Mouse (Mus musculus) lung, adult 2 months (tissue): ENCODE measurements at regions not wholly inside any gene's neighbourhood (a gene's known extent, or its start where the extent isn't known, plus 50 kb on each side); places are given as distances from the start of the nearest gene placed in this dataset.
A peak's percentile ranks its signal among the peaks of the same experiment; 100 is the strongest.

Source experiments
- DNase-seq: peaks from one replicate; pipeline ENCODE4 v3.0.0; 2022
- H3K4me1 ChIP-seq: fragments of 200-500 bp; 2 replicates; pipeline ENCODE4 v1.6.1; 2011; ENCODE audit warnings: low read length; ENCODE audit not compliant: control insufficient read depth, insufficient read depth
- H3K4me3 ChIP-seq: fragments of 200-500 bp; replicated peaks from 2 replicates; pipeline ENCODE3; 2011; ENCODE audit warnings: low read depth, mild to moderate bottlenecking, control low read depth, low read length; ENCODE audit errors: extremely low read depth
- CTCF ChIP-seq: fragments of 200-500 bp; IDR thresholded peaks from 2 replicates; pipeline ENCODE4 v1.5.1; 2011; ENCODE audit warnings: mild to moderate bottlenecking, low read length, control low read depth; ENCODE audit not compliant: insufficient read depth
- POLR2A ChIP-seq: fragments of 200-500 bp; IDR thresholded peaks from 2 replicates; pipeline ENCODE4 v1.6.1; 2011; ENCODE audit warnings: low read depth, mild to moderate bottlenecking, control low read depth, low read length, borderline replicate concordance; ENCODE audit errors: extremely low read depth
- WGBS: fragments of 180-500 bp; shearing (Covaris S2); methylation state at CpG from one replicate; pipeline ENCODE4 v1.1.7; 2018; 5-methylcytosine and 5-hydroxymethylcytosine counted together

DNA sequence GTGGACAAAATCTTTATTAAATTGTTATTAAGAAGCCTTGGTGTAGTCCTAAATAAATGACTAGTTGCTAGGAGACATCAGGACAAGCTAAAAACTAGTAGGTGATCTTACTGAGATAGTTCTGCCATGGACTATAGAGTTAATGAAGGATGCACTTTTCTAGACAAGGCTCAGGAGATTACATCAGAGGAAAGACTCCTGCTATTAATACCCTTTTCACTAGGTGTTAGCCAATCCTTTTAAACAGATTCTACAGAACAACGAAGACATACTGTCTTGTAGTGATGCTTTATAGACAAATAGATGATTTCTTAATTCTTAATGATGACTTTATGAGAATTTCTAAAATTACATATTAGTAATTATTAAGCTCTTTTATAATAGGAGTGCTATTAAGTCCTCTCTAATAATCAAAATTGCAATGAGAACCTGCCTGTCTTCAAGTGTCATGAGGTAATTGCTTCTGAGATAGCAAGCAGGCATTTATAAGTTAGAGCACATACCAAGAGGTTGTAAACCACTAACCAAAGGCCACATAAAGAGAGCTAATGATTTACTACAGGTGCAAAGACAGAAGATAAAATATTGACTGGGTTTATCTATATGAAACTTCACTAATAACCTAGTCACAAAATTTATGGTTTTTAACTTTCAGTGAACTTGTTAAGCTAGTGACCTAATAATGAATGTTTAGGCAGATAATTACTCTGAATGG, 647.9 kb upstream of the Kirrel3 start:
- TF ChIP-seq CTCF (no peak), POLR2A (no peak)
- no peak for DNase-seq
- H3K4me3 ChIP-seq, result no peak overlapping the region
- WGBS, result 57% methylated on average over 1 of the region's 1 CpGs
- H3K4me1 ChIP-seq, result no peaks in the 10 kb centered on the region

DNA sequence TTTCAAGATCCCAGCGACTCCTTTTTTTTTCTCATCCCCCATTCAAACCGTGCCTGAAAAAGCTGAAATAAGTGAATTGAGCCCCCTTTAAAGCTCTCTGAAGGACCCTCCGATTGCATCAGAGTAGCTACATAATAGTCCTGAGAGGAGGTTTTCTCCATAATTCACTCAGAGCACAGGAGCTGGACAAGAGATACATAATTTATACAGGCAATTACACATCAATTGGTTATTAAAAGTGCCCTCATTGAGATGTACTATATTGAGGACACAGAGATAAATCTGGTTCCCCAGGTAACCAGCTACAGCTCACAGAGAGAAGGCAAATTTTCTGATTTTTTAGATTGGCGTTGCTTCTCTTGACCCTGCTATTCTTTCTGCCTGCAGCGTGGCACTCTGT, 636.1 kb upstream of the Kirrel3 start:
- WGBS, result 73% methylated on average over 5 of the region's 5 CpGs
- DNase-seq, result no peak
- H3K4me1 ChIP-seq, result no peaks in the 10 kb centered on the region
- no peak overlapping the region for H3K4me3 ChIP-seq
- TF ChIP-seq CTCF (no peak), POLR2A (no peak)

DNA sequence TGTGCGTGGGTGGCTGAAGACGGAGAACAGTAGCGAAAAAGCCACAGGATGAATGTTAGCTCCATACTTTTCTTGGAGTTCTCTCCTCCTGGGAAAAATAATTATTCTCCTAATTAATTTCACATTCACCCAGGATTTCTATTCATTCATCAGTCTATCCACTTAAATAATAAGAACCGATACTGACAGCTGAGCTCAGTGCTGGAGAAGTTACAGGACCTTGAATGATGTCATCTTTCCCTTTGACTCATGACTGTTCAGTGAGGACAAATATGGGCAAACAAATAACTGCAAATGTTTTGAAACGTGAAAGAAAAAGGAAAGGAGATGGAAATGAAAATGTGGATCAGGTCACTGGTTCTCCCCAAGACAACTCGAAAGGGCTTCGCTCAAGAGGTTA, 635.7 kb upstream of the Kirrel3 start:
- TF ChIP-seq CTCF, result no peak
- no peak for TF ChIP-seq POLR2A
- WGBS, result 64% methylated on average over 7 of the region's 7 CpGs
- no peaks in the 10 kb centered on the region for H3K4me1 ChIP-seq
- no peak for DNase-seq
- no peak overlapping the region for H3K4me3 ChIP-seq

DNA sequence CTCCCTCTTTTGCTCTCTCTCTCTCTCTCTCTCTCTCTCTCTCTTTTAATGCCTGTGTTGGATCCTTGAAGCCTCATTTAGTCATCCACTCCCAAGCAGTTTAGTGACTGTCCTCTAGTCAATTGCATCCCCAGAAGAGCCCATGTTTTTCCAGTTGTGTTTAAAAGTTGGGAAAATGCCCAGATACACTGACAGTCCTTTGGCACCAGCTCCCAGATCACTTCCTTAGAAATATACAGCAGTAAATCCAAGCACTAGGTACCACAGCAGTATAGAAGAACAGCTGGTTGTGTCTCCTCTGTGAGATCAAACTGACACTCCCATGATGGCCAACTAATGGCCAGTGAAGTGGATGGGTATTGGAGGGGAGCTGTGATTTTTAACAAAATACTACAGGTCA, 634.7 kb upstream of the Kirrel3 start:
- DNase-seq, result no peak
- no peak overlapping the region for H3K4me3 ChIP-seq
- no peak for TF ChIP-seq CTCF
- H3K4me1 ChIP-seq, result no peaks in the 10 kb centered on the region

DNA sequence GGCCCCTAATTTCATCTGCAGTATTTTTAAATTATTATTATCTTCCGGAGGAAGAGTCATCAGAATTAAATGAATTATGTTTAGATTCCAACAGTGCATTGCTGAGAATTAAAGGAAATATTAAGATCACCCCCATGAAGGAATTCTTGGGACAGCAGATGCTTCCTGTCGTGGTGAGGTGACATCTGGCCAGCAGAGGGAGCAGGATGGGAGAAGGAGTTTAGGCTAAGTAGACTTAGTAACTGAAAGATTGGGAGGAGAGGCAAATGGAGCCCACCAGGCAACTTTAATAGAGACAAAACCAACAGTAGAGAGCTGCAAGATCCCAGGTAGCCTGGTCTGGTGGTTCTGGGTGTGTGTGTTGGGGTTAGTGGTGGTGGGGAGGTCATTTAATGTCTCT, 629.5 kb upstream of the Kirrel3 start:
- TF ChIP-seq CTCF (peak; percentile 58), POLR2A (no peak)
- no peak overlapping the region for H3K4me3 ChIP-seq
- H3K4me1 ChIP-seq, result no peaks in the 10 kb centered on the region
- WGBS, result 29% methylated on average over 2 of the region's 2 CpGs
- DNase-seq, result peak; percentile 9

DNA sequence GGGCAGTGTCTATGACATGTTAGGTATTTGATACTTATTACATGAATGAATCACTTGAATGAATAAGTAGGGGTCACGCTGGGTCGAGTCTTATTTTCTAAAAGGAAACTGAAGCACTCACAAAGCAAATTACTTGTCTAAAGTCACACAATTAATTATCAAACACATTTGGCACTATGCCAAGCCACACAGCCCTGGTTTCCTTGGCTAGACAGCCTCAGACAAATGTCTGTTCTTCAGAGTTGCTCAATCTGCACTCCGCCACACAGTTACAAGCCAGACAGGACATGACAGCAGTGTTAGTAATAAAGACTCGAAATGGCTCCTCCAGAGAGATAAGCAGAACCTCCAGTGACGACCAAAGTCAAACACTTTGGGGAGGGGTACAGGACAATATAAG, 627.2 kb upstream of the Kirrel3 start:
- TF ChIP-seq CTCF (no peak), POLR2A (no peak)
- Histone ChIP-seq H3K4me1 (no peaks in the 10 kb centered on the region), H3K4me3 (no peak overlapping the region)
- peak; percentile 3 for DNase-seq
- 12% methylated on average over 5 of the region's 5 CpGs for WGBS

DNA sequence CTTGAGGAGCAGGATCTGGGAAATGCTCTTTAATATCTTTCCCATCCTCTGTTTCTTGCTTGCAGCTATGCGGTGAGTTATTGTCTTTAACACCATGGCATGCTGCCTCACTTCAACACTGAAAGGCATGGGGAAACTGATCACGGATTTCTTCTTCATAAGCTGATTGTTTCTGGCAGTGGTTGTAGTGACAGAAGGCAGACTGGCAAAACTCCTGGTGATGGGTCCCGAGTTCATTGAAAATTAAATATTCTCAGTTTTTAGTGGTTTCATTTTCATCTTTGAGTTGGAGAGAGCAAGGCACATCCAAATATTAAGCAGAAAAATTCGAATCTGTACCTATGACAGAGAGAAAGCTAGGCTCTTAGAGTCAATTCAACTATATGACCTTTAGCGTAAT, 617.0 kb upstream of the Kirrel3 start:
- WGBS, result 69% methylated on average over 5 of the region's 5 CpGs
- TF ChIP-seq CTCF (no peak), POLR2A (no peak)
- Histone ChIP-seq H3K4me3 (no peak overlapping the region), H3K4me1 (no peaks in the 10 kb centered on the region)
- DNase-seq, result no peak

DNA sequence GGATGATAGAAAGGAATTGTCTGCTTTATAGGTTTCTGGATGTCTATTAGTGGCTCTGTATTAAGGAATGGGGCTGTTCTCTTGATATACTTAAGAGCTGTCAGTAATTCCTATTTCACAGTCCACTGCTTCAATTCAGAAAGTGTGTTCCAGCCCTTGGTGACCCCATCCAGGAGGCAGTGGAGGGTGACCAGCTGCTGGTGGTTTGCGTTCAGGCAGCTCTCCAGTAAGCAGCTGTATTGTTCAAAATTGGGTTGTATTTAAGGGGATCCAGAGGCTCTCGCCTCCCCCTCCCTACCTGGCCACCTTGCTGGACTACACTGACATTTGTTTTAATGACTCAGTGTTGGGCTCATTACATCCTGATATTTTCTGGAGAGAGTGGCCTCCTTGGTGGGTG, 598.4 kb upstream of the Kirrel3 start:
- Histone ChIP-seq H3K4me3 (no peak overlapping the region), H3K4me1 (no peaks in the 10 kb centered on the region)
- TF ChIP-seq POLR2A (no peak), CTCF (no peak)
- DNase-seq, result peak; percentile 7
- 59% methylated on average over 2 of the region's 2 CpGs for WGBS

DNA sequence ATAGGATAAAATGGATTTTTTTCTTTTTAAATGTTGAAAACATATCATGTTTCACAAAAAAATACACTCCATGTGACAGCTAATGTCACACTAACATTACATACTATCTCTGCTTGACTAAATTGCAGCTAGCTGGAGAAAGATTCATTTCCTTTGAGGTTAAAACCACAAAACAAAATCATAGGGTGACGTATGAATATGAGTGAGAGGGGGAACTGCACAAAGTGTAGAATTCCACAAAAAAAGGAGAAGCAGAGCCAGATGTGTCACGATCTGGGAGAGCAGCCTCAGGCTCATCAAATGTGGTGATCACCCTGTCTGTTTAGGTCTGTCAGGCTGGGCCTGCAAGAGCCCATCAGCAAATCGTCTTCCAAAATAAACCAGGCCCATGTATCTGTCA, 593.7 kb upstream of the Kirrel3 start:
- DNase-seq, result no peak
- 52% methylated on average over 3 of the region's 3 CpGs for WGBS
- TF ChIP-seq POLR2A (no peak), CTCF (no peak)
- no peak overlapping the region for H3K4me3 ChIP-seq
- no peaks in the 10 kb centered on the region for H3K4me1 ChIP-seq

DNA sequence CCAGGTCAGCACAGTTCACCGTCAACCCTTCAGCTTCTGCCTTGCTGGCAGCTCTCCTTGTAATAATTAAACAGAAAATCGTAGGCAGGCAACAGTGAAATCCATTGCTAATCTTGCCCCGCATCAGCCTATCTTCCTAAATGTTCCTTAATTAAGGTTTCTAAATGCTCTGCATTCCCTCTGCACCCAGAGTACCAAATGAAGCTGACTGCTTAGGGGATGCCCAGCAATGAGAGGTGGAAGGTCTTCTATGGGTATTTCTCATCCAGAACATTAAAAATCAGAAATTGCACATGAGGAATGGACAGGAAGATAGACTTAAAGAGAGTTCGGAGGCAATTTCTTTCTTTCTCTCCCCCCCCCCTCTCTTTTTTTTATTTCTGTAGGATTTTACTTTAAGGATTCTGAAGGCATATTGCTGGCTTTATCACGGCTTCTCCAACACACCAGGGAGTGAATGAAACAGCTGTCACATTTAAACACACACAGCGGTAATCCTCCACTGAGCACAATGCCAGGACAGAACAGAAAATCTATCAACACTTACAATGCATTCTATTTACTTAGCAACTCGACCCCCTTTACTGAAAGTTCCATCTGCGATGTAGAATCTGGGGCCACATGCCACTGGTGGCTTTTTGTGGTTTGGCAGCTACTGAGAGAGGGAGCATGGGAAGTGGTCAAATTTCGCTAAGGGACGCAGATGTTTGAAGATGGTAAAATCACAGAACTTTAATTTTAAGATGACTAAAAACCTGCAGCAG, 584.2 kb upstream of the Kirrel3 start:
- Histone ChIP-seq H3K4me3 (no peak overlapping the region), H3K4me1 (no peaks in the 10 kb centered on the region)
- TF ChIP-seq POLR2A (no peak), CTCF (no peak)
- DNase-seq, result no peak
- 47% methylated on average over 10 of the region's 10 CpGs for WGBS
